Mouse (Mus musculus) midbrain, embryonic 16.5 days (tissue): ENCODE data around the gene Mbnl1. TPM values are rescaled to one million over a fixed set of nuclear protein-coding genes. Genes with fewer than 3 reads are reported as not detected.

Experiments used
- ATAC-seq: fragments of 200-750 bp; cut with Nextera tagmentation; 2 replicates; pipeline ENCODE4 v1.8.0; 2017; ENCODE audit warnings: moderate TSS enrichment
- H3K27ac ChIP-seq: fragments of 300-500 bp; sonication (generic); 2 replicates; pipeline ENCODE4 v1.5.1; 2014; ENCODE audit warnings: mild to moderate bottlenecking, low read length, mixed read lengths
- H3K27me3 ChIP-seq: fragments of 300-500 bp; sonication (generic); 2 replicates; pipeline ENCODE4 v1.6.1; 2014; ENCODE audit warnings: low read depth, low read length, mixed read lengths; ENCODE audit not compliant: control insufficient read depth, insufficient read depth
- H3K36me3 ChIP-seq: fragments of 300-500 bp; sonication (generic); 2 replicates; pipeline ENCODE4 v1.6.1; 2014; ENCODE audit warnings: mild to moderate bottlenecking, low read length, moderate library complexity, mixed read lengths; ENCODE audit not compliant: control insufficient read depth, insufficient read depth
- H3K4me1 ChIP-seq: fragments of 300-500 bp; sonication (generic); 2 replicates; pipeline ENCODE4 v1.6.1; 2014; ENCODE audit warnings: mild to moderate bottlenecking, low read length, mixed read lengths; ENCODE audit not compliant: control insufficient read depth, insufficient read depth
- H3K4me2 ChIP-seq: fragments of 300-500 bp; sonication (generic); 2 replicates; pipeline ENCODE4 v1.6.1; 2014; ENCODE audit warnings: mild to moderate bottlenecking, low read length, mixed read lengths
- H3K4me3 ChIP-seq: fragments of 300-500 bp; sonication (generic); 2 replicates; pipeline ENCODE4 v1.5.1; 2014; ENCODE audit warnings: low read depth, mild to moderate bottlenecking, low read length, moderate library complexity, mixed read lengths
- H3K9ac ChIP-seq: fragments of 300-500 bp; sonication (generic); 2 replicates; pipeline ENCODE4 v1.6.1; 2014; ENCODE audit warnings: low read depth, low read length, mixed read lengths
- H3K9me3 ChIP-seq: fragments of 300-500 bp; sonication (generic); replicated peaks from 2 replicates; pipeline ENCODE4 v1.6.1; 2014; ENCODE audit warnings: mild to moderate bottlenecking, low read length, mixed read lengths; ENCODE audit not compliant: control insufficient read depth, poor library complexity, severe bottlenecking
- WGBS: fragments of 180-500 bp; shearing (Covaris S2); extraction: QIAGEN DNeasy Blood & Tissue Kit; methylation state at CpG from one replicate; pipeline ENCODE4 v1.1.7; 2014; 5-methylcytosine and 5-hydroxymethylcytosine counted together
- polyA plus RNA-seq: library from polyadenylated mRNA; unstranded; fragments of >200 nt; fragmentation: Nextera tagmentation; extraction: Ambion mirVana; gene quantifications from 2 replicates; pipeline ENCODE4 v1.2.1, GENCODE M21; 2015

Gene Mbnl1
- polyA plus RNA-seq, 1 experiment from 2014 or later: 46.8 TPM

DNA sequence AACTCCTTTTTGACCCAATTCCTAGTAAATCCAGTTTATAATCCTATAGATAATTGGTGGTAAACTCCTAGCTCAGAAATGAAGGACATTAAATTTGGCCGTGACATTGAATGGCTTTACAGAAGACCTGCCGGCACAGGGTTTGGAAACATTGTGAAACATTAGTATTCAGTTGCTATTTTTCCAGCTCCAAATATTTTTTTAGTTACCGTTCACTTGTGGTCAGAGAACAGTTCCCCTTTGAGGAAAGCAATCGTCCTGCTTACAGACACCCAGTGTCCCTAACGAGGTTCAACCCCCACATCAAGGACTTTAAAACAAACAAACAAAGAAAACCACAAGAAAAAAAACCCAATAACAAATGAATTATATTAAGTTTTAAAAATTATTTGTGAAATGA lies 58.7 kb downstream of the Mbnl1 start:
- ATAC-seq: no peak
- 0 out of 2 replicates have a peak overlapping the region, but pooled peaks have one; percentile 3 for H3K4me3 ChIP-seq

DNA sequence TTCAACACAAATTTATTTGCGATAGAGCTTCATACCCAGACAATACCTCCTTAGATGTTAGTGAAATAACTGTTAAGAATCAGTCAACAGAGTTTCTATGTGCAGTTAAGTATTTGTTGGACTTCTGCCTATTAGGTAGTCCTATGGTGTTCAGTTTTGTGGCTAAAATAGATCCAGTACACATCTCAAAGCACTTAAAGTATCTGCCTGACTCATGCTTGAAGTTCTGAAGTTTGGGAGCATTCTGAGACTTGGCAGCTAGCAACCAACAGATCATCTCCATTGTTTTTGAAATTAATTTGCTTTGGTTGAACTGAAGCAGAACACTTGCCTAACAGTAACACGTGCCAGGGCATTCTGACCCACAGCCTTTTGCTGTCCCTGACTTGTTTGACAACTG lies 59.2 kb downstream of the Mbnl1 start:
- Histone ChIP-seq H3K27me3 (no peaks in the 10 kb centered on the region), H3K4me1 (peaks cover 34% of the 10 kb centered on the region), H3K27ac (no peak overlapping the region), H3K9me3 (no peaks in the 10 kb centered on the region), H3K9ac (no peak overlapping the region), H3K4me2 (0 out of 2 replicates have a peak overlapping the region, but pooled peaks have one; percentile 5), H3K36me3 (no peaks in the 10 kb centered on the region), H3K4me3 (no peak overlapping the region)
- no peak for ATAC-seq
- WGBS: 49% methylated on average over 2 of the region's 2 CpGs

More for the DNA sequence above, 58.7 kb downstream of the Mbnl1 start:
- Histone ChIP-seq H3K27ac (no peak overlapping the region), H3K4me1 (peaks cover 34% of the 10 kb centered on the region), H3K9ac (no peak overlapping the region), H3K27me3 (no peaks in the 10 kb centered on the region), H3K36me3 (no peaks in the 10 kb centered on the region), H3K9me3 (no peaks in the 10 kb centered on the region), H3K4me2 (peak overlapping the region; percentile 53)
- WGBS: 65% methylated on average over 5 of the region's 5 CpGs

DNA sequence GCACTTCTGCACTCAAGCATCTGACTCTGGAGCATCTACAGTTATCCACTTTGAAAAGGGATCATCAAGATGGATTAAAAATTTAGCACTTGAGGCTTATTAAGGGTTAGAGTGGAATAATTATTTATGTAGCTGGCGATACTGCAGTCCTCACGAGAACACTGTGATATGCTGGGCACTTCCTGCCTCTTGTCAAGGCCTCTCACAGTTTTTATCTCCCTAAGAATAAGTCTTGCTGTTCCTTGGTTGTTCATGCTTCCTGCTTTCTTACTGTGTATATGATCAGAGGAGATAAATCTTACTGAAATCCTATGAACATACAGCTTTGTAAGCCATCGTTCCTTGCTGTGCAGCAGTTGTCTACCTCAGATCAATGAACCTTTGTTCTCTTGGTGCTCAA lies 62.6 kb downstream of the Mbnl1 start:
- ATAC-seq: no peak
- H3K9ac ChIP-seq: no peak overlapping the region
- H3K9me3 ChIP-seq: no peaks in the 10 kb centered on the region
- H3K36me3 ChIP-seq: no peaks in the 10 kb centered on the region
- WGBS: 42% methylated on average over 3 of the region's 3 CpGs
- H3K27me3 ChIP-seq: no peaks in the 10 kb centered on the region
- no peak overlapping the region for H3K27ac ChIP-seq
- no peak overlapping the region for H3K4me2 ChIP-seq
- peaks cover 17% of the 10 kb centered on the region for H3K4me1 ChIP-seq
- no peak overlapping the region for H3K4me3 ChIP-seq

DNA sequence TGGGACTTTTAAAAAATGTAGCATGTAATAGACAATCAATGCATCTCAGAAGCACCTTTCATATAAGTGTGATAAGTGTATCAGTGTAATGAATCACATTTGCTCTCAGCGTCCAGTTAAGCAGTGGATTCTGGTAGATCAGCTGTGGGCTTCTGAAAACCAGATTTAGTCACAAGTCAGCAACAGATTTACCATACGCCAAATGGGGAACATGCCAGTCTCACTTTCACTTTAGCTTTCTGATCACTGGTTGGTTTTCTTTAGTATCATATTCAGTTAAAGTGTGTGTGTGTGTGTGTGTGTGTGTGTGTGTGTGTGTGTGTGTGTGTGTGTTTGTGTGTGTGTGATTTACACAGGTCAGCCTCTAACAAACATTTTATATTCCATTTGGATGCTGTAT lies 64.4 kb downstream of the Mbnl1 start:
- H3K27me3 ChIP-seq: no peaks in the 10 kb centered on the region
- 87% methylated on average over 2 of the region's 2 CpGs for WGBS
- no peak for ATAC-seq

DNA sequence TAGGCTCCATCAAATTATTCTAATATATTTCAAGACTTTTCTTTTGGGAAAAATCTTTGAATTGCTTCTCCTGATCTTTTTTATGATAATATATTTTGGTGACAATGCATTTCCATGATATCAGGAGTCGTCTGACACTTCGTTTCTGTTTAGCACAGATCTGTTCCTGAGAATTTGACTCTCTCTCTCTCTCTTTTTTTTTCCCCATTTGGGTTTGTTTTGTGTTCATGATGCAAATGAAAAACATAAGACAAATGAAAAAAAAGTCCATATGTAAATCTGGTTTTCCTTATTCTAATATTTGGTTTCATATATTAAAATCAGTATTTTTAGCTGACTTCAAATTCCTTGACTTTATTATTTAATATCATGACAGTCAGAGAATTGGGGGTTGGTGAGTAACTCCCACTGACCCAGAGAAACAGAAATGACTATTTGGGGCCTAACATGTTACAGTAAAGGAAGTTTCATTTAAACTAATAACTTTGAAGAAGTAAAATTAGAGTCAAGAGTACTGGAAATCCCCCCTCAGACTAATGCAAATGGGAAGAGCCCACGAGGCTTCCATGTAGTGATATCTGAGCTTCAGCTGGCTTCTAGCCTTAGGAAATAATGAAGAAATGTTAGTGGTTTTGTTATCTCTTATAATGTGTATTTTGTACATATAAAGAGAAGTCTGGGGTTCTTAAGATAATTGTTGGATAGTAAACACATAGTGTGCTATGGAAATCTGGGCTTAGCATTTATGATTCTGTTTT lies 65.8 kb downstream of the Mbnl1 start:
- Histone ChIP-seq H3K27me3 (no peaks in the 10 kb centered on the region), H3K4me2 (no peak overlapping the region), H3K9me3 (no peaks in the 10 kb centered on the region), H3K4me3 (no peak overlapping the region), H3K4me1 (no peaks in the 10 kb centered on the region), H3K36me3 (no peaks in the 10 kb centered on the region), H3K9ac (no peak overlapping the region), H3K27ac (no peak overlapping the region)
- 87% methylated on average over 3 of the region's 3 CpGs for WGBS
- ATAC-seq: no peak

More for the DNA sequence above, 64.4 kb downstream of the Mbnl1 start:
- Histone ChIP-seq H3K9ac (no peak overlapping the region), H3K36me3 (no peaks in the 10 kb centered on the region), H3K4me3 (no peak overlapping the region), H3K4me1 (no peaks in the 10 kb centered on the region), H3K9me3 (no peaks in the 10 kb centered on the region), H3K4me2 (no peak overlapping the region), H3K27ac (no peak overlapping the region)

DNA sequence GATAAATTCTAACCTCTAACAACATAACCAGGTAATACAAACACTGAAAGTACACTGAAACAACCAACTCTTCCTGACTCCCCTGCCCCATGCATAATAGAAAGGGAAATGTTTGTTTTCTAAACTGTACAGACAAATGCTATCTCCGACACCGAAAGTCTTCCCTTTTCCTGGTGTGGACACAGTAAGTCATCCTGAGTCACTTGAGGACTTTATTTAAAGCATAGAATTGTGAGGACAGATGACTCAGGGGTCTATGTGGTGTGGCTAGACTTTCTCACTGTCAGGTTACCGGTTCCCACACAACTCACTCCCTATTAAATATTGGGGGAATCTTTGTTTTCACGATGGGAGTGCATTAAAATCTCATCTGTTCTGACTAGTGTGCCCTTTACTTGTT lies 68.5 kb downstream of the Mbnl1 start:
- Histone ChIP-seq H3K27ac (no peak overlapping the region), H3K4me3 (no peak overlapping the region), H3K4me2 (no peak overlapping the region), H3K36me3 (no peaks in the 10 kb centered on the region), H3K9ac (no peak overlapping the region), H3K27me3 (no peaks in the 10 kb centered on the region), H3K9me3 (no peaks in the 10 kb centered on the region), H3K4me1 (no peaks in the 10 kb centered on the region)
- 84% methylated on average over 4 of the region's 4 CpGs for WGBS
- ATAC-seq: no peak

DNA sequence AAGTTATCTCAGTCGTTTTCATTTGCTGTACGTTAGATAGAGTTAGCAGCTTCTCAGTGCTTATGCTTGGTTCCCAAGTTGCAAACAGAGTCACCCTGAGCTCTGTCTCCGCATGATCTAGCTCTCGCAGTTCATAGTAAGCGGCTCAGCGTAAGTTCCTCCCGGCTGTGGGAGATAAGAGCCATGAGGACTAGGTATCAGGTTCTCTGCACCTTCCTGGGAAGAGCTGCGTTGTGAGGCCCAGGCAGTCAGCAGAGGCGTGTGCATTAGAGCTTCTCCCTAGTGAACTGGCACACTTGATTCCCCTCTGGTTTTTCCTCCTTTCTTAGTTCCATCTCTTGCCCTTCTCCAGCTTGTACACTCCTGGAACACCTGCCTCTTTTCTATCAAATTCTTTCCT lies 73.6 kb downstream of the Mbnl1 start:
- H3K9me3 ChIP-seq: no peaks in the 10 kb centered on the region
- H3K4me3 ChIP-seq: no peak overlapping the region
- H3K9ac ChIP-seq: no peak overlapping the region
- H3K27ac ChIP-seq: no peak overlapping the region
- peaks cover 5% of the 10 kb centered on the region; the same call in 1 of the 2 replicates for H3K4me1 ChIP-seq
- ATAC-seq: no peak
- H3K36me3 ChIP-seq: no peaks in the 10 kb centered on the region
- whole genome bisulfite sequencing: 82% methylated on average over 9 of the region's 9 CpGs
- H3K27me3 ChIP-seq: no peaks in the 10 kb centered on the region
- H3K4me2 ChIP-seq: no peak overlapping the region

DNA sequence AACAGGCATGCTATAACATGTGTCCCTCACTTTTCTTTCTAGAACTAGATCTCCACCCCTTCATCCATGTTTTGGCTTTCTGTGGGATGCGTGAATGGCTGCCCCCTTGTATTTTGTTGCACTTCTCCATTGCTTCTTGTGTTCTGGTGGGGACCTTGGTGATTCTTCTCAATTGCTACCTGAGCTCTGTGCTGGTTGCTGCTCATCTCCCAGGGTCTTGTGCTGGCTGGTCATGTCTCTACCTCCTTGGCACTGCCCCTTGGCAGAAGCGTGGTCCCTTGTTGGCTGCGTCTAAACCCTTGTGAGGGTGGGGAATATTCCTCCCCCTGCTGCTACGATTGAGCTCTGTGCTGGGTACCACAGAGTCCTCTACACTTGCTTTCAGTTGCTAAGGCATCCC lies 74.3 kb downstream of the Mbnl1 start:
- no peak overlapping the region for H3K9ac ChIP-seq
- H3K27me3 ChIP-seq: no peaks in the 10 kb centered on the region
- H3K9me3 ChIP-seq: no peaks in the 10 kb centered on the region
- no peak for ATAC-seq
- H3K4me1 ChIP-seq: peaks cover 5% of the 10 kb centered on the region; the same call in 1 of the 2 replicates
- no peak overlapping the region for H3K4me2 ChIP-seq
- H3K36me3 ChIP-seq: no peaks in the 10 kb centered on the region
- H3K27ac ChIP-seq: no peak overlapping the region
- 95% methylated on average over 4 of the region's 4 CpGs for WGBS
- H3K4me3 ChIP-seq: no peak overlapping the region

DNA sequence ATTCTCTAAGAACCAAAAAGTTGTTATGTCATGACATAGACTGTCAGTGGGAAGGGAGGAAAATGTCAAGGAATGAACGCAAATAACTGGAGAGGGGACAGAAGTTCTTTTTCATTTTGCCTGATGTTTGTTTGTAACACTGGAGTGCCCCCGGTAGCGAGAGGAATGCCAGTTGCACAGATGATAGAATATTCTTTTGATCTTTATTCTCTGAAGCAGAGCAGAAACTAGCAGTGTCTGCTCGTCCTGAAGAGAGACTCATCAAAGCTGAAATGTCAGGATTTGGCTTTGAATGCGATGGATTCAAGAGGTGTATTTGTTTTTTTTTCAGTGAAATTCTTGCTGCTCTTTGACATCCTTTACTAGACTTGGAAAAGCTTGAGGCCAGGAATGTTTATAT lies 77.9 kb downstream of the Mbnl1 start:
- Histone ChIP-seq H3K9ac (no peak overlapping the region), H3K9me3 (no peaks in the 10 kb centered on the region), H3K4me2 (no peak overlapping the region), H3K36me3 (no peaks in the 10 kb centered on the region), H3K4me1 (peaks cover 5% of the 10 kb centered on the region; the same call in 1 of the 2 replicates), H3K27me3 (no peaks in the 10 kb centered on the region), H3K4me3 (no peak overlapping the region), H3K27ac (no peak overlapping the region)
- ATAC-seq: peak; percentile 80
- 31% methylated on average over 5 of the region's 5 CpGs for WGBS
